Mouse (Mus musculus) layer of hippocampus, adult 8-10 months (tissue): ENCODE measurements around the gene Rps26. TPM values are rescaled to one million over a fixed set of nuclear protein-coding genes. Genes with fewer than 3 reads are reported as not detected.

Experiments used
- DNase-seq, 2 experiments: peaks; one replicate each; pipeline ENCODE4 v3.0.0; 2022; ENCODE audit warnings: low spot score in 2 of 2
- total RNA-seq, 4 experiments: library from RNA; stranded (reverse); gene quantifications; 2 replicates each; pipeline ENCODE4 v1.2.4; 2022

Rps26 gene
- total RNA-seq, 4 experiments from 2014 or later: 141 to 325 (median 239) TPM

DNA sequence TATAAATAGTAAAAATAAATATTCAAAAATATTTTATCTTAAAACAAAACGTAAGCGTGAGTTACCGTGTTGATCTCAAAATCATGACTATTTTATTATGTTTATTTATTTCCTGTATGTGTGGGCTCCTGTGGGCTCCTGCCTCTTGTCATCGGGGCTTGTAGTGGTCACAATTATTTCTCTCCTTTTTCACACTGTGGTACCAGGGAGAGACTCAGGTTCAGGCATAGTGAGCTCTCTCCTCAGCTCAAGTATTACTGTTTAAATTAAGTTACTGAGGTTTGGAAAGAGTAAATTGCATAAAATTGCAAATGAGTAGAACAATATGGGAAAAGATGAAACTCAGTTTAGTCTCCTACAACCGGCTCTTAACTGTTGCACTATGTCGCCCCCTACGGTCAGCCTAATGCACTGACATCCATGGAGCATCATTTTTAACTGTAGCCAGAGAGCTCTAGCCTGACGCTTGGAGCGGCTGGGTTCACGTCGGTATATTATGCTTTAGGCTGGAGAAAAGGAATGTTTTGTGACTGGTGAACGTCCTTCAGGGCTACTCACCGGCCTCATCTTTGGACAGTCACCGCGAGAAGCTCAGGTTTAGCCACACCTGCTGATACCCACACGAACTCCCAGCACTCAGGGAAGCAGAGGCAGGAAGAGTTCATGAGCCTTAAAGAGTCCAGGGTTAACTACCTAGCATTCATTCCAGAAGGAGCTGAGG lies 14.0 kb downstream of the Rps26 start:
- DNase-seq: peak; percentile 59 to 76

GRCm38 (mm10) chr10:128606483-128606882 lies 20.1 kb downstream of the Rps26 start:
- no peak for DNase-seq

GRCm38 (mm10) chr10:128602470-128603128 lies 23.9 kb downstream of the Rps26 start:
- no peak for DNase-seq

- DNase-seq: no peak
Measured at GRCm38 (mm10) chr10:128601499-128601898, 25.0 kb downstream of the Rps26 start.

- DNase-seq: no peak
Measured at GRCm38 (mm10) chr10:128598476-128598875, 28.1 kb downstream of the Rps26 start.

DNA sequence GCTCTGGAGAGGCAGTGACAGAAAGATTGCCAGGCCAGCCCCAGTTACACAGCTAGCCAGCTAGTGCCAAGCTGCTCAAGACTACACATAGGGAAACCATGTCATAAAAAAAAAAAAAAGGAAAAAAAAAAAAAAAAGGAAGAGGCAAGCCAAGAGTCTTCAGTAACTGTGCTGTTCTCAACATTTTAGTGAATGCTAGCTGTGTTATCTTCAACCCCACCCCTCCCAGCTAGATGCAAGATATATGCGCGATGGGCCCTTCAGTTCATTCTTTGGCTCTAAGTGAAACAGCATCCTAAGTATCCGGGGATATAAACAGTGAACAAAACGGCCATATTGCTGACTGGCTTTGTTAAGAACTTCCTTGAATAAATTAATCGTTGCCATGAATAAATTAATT lies 33.8 kb downstream of the Rps26 start:
- no peak for DNase-seq

DNA sequence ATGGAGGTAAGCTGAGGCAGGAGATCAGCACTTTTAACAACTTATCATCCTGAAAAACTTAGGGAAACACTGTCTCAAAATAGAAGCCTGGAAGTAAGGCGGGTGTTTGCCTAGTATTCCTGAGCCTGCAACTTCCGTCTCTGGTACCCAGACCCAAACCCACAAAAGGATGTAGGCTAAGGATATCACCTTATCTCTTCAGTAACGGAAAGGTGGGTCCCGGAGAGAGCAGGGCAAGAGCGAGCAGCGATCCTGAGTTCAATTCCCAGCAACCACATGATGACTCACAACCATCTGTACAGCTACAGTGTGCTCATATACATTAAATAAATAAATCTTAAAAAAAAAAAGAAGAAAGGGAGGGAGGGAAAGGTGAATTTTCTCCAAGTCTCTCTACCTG lies 35.1 kb downstream of the Rps26 start:
- DNase-seq: no peak

GRCm38 (mm10) chr10:128590193-128590690 lies 36.3 kb downstream of the Rps26 start:
- no peak for DNase-seq

DNA sequence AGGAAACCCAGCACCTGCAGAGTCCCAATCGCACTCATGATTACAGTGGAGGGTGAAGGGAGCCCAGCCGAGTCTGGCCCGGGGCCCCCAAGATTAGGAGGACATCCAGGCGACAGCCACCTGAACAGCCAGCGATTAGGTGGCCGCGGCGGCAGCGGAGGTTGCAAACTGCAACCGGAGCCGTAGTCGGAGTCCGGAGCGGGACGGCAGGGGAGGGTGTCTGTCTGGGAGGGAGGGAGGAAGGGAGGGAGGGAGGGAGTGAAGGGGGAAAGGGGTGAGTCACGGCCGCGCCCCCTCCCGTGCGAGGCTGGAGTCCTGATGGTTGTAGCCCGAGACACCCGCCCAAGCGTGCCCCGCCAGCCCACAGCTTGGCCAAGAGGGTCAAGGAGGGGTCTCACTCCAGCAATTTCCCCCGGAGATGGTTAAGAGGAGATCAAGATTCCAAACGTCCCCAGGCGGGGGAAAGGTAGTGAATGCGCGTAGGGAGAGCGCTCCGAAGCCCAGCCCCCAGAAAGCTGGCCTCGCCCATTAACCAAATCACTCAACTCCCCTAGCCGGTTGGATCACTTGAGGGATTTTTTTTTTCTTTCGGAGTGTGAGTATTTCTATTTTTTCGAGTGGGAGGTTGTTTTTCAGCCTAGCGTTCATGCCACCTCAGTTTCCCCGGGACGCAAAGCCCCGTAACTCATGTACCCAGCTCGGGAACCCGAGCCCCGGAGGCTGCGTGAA lies 36.9 kb downstream of the Rps26 start, which contains the start of gene Erbb3:
Gene Erbb3, minus strand, starts transcription at position 189 of the 729 bp plus-strand sequence.
- DNase-seq: no peak

- DNase-seq: no peak
Measured at GRCm38 (mm10) chr10:128588775-128589463, 37.6 kb downstream of the Rps26 start.

DNA sequence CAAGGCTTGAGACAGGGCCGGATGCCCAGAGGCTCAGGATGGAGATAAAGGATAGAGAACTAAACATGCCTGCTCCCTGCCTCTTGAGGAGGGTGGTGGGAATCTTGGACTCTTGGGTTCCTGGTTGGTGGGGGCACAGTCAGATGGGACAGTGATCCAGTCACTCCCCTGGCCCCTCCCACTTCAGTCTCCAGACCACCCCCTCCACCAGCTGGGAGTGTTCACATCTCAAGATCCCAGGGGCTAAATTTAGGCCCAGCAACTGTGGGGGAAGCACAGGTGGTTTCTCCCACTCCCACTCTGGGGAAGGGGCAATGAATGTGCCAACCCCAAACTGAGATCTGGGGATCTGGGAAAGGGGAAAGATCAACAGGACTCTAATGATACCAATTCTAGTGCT lies 38.4 kb downstream of the Rps26 start:
- DNase-seq: no peak

GRCm38 (mm10) chr10:128587697-128588096 lies 38.9 kb downstream of the Rps26 start:
- DNase-seq: no peak

DNA sequence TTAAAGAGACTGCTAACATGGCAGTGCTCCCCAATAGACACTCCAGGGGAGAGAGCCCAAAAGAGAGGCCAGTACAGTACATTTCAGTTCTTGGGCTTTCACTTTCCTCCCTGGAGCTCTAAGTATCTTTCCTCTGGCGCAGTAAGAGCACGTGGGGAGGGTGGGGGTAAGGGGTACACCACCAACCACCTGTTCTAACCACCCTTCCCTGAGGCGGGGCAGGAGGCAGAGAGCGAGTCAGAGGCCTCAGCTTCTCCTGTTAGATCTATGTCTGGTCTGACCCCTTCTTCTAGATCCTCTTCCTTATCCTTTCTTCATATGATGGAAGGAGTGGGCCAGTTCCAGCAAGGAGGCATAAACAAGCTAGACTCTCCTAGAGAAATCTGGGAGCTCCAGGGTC lies 39.4 kb downstream of the Rps26 start:
- no peak for DNase-seq

DNA sequence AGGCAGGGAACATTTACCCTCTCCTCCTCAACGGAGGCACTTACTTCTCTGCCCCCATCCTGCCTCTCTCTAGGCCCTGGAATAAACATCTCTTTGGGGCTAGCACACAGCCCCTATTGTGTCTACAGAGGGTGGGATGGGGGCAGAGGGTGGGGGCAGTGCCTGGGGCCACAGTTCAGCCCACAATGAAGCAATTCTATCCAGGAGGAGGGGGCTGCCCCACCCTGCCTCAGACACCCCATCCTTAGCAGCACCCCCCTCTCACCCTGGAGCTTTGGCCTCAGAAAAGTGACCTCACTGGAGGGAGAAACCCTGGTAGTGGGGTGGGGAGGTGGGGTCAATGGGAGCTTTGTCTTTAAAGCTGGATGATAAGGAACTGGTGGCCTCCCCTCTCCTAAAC lies 40.0 kb downstream of the Rps26 start:
- no peak for DNase-seq

DNA sequence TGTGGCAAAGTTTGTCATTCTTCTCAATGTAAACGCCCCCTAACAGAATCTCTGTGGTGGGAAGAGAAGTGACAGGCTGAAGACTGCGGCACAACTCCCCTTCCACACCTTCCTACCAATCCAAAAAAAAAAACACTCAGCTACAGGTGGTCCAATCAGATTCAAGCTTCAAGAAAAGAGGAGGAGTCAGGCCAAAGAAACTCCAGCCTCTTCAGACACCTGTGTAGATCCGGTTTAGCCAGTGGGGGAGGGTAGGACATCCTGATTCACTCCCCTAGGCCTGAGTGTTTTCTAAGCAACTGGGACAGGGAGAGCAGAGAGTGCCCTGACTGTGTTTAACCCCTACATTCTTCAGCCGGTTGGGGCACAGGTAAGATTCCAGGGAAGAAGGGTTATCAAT lies 42.2 kb downstream of the Rps26 start:
- no peak for DNase-seq

GRCm38 (mm10) chr10:128583644-128584043 lies 42.9 kb downstream of the Rps26 start:
- no peak for DNase-seq

DNA sequence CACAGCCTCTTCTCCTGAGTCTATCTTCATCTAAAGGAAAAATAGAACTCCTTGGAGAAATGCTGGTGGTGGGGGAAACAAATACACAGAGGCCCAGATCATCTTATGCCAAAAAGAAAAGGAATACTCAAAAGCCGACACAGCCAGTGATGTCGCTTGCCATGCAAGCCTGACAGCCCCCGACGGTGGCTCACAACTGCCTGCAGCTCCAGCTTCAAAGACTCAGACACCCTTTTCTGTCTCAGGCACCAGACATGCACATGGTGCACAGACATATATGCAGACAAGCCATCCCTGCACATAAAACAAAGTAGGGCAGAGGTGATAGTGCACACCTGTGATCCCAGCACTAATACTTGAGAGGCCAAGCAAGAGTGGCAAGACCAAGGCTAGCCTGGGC lies 46.8 kb downstream of the Rps26 start:
- DNase-seq: no peak

DNA sequence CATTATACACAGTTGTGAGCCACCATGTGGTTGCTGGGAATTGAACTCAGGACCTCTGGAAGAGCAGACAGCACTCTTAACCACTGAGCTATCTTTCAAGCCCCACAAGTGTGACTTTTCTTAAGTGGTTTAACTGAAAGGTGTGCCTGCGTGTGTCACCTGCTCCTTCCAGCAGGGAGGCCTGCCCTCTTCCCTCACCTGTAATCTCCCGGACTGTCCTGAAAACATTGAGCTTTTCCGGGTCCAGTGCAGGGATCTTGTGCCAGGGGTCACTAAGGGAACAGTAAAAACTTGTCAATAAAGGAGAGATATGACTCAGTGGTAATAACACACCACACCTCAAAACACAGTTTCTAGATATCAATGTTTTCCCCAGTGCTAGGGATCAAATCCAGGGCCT lies 47.2 kb downstream of the Rps26 start:
- DNase-seq: no peak

GRCm38 (mm10) chr10:128578330-128578729 lies 48.2 kb downstream of the Rps26 start:
- no peak for DNase-seq

- no peak for DNase-seq
Measured at GRCm38 (mm10) chr10:128575063-128575462, 51.5 kb downstream of the Rps26 start.
